20 mouse cellular contexts compared by ENCODE assay signal in genomic region chr8:10640176-10640810, GRCm38 (mm10).
A peak's percentile ranks its signal among the peaks of the same experiment; 100 is the strongest.
DNase-seq lines count a peak whose midpoint lies in the region; ATAC-seq and TF ChIP-seq lines count a peak whose summit lies in the region.
"Had no signal": no experiment of that assay in that cellular context is flagged by ENCODE, and none has a peak within 500 bp of the region (broad histone marks: within the 10 kb centered on the region; RNA-seq: fewer than 3 reads in every experiment).

No protein-coding gene starts in this region.

- intact Hi-C loops in heart, postnatal 10 days (cut with DNase I), result loop anchor here (5.0 kb wide), 1 partner anchor 53 kb away; no protein-coding TSS in a partner anchor

- DNase-seq in heart, adult 18-20 months, result no peak
- peak; percentile 30 for DNase-seq in MN1 (ENCODE audit: low spot score)
- DNase-seq in heart, postnatal 10 days, result peak; percentile 37 to 40
- DNase-seq in liver, postnatal 0 days, result no peak
- no peak for DNase-seq in gastrocnemius, adult 8-10 months (ENCODE audit: low spot score in 2 of 2)
- no peak for DNase-seq in adrenal gland, postnatal 14 days
- DNase-seq: adrenal gland, adult 2 months; cerebellum, postnatal 25 days; gastrocnemius, adult 2 months; lung, embryonic 14.5 days; lung, postnatal 36 days; right cerebral cortex, postnatal 4 days had no signal

- H3K4me1 ChIP-seq in heart, embryonic 11.5 days (ENCODE audit: control insufficient read depth, insufficient read depth, low read length), result peaks cover 49% of the 10 kb centered on the region
- no peaks in the 10 kb centered on the region for H3K4me1 ChIP-seq in liver, postnatal 0 days (ENCODE audit: insufficient read depth)
- H3K4me1 ChIP-seq: embryonic facial prominence, embryonic 15.5 days had no signal

- H3K9ac ChIP-seq in heart, embryonic 11.5 days (ENCODE audit: low read depth, low read length), result no peak overlapping the region
- H3K9ac ChIP-seq in liver, postnatal 0 days (replicated peaks), result no peak overlapping the region
- H3K9ac ChIP-seq: embryonic facial prominence, embryonic 15.5 days; limb, embryonic 12.5 days; lung, embryonic 14.5 days had no signal

- WGBS in heart, embryonic 11.5 days (ENCODE audit: insufficient replicate concordance), result 26% methylated on average over 9 of the region's 9 CpGs
- WGBS in liver, postnatal 0 days (ENCODE audit: insufficient replicate concordance), result 56% methylated on average over 9 of the region's 9 CpGs

- no peaks in the 10 kb centered on the region for H3K36me3 ChIP-seq in heart, embryonic 11.5 days (ENCODE audit: control insufficient read depth, insufficient read depth, low read length)
- no peaks in the 10 kb centered on the region for H3K36me3 ChIP-seq in liver, postnatal 0 days (replicated peaks; ENCODE audit: insufficient read depth, low read length)
- H3K36me3 ChIP-seq: embryonic facial prominence, embryonic 15.5 days; forebrain, embryonic 10.5 days; limb, embryonic 12.5 days had no signal

- H3K4me3 ChIP-seq in heart, embryonic 11.5 days (ENCODE audit: low read depth, low read length), result no peak overlapping the region
- no peak overlapping the region for H3K4me3 ChIP-seq in liver, postnatal 0 days (ENCODE audit: low read depth, low read length)
- H3K4me3 ChIP-seq: embryonic facial prominence, embryonic 15.5 days; forebrain, embryonic 10.5 days; gastrocnemius, adult 2 months; limb, embryonic 12.5 days had no signal

- TF ChIP-seq CTCF in liver, postnatal 0 days (IDR thresholded peaks at IDR 0.05; ENCODE audit: low read depth), result no peak

- H3K27ac ChIP-seq in heart, embryonic 11.5 days (ENCODE audit: low read depth, low read length), result no peak overlapping the region
- no peak overlapping the region for H3K27ac ChIP-seq in liver, postnatal 0 days (ENCODE audit: low read depth)
- H3K27ac ChIP-seq: embryonic facial prominence, embryonic 15.5 days; forebrain, embryonic 10.5 days; gastrocnemius, adult 2 months; limb, embryonic 12.5 days; stomach, postnatal 0 days had no signal

- H3K9me3 ChIP-seq in heart, embryonic 11.5 days (replicated peaks; ENCODE audit: control insufficient read depth, low read length), result no peaks in the 10 kb centered on the region
- no peaks in the 10 kb centered on the region for H3K9me3 ChIP-seq in liver, postnatal 0 days (ENCODE audit: low read length)
- H3K9me3 ChIP-seq: embryonic facial prominence, embryonic 15.5 days; forebrain, embryonic 10.5 days; limb, embryonic 12.5 days had no signal

- TF ChIP-seq EP300 in liver, postnatal 0 days (IDR thresholded peaks at IDR 0.05; ENCODE audit: low read depth), result no peak

- no peaks in the 10 kb centered on the region for H3K27me3 ChIP-seq in heart, embryonic 11.5 days (ENCODE audit: control insufficient read depth, insufficient read depth, low read length)
- no peaks in the 10 kb centered on the region for H3K27me3 ChIP-seq in liver, postnatal 0 days (ENCODE audit: insufficient read depth, low read length)
- H3K27me3 ChIP-seq: embryonic facial prominence, embryonic 15.5 days; limb, embryonic 12.5 days had no signal

- H3K4me2 ChIP-seq in heart, embryonic 11.5 days, result no peak overlapping the region; the same call in 1 of the 2 replicates
- H3K4me2 ChIP-seq in liver, postnatal 0 days (ENCODE audit: low read depth, low read length), result no peak overlapping the region
- H3K4me2 ChIP-seq: embryonic facial prominence, embryonic 15.5 days; limb, embryonic 12.5 days; lung, embryonic 14.5 days; midbrain, embryonic 11.5 days had no signal

- peak; percentile 50; the same call in 1 of the 2 replicates for ATAC-seq in heart, embryonic 11.5 days (replicated peaks; ENCODE audit: insufficient number of reproducible peaks, low FRiP score, low TSS enrichment)
- peak; percentile 38; the same call in 1 of the 2 replicates for ATAC-seq in liver, postnatal 0 days
- ATAC-seq: hindbrain, embryonic 16.5 days; intestine, postnatal 0 days had no signal

Comparison
In these comparisons a context has a peak if more than half of its experiments do, and no peak if none do; other contexts are left out.
1. DNase-seq: peak in MN1 (single experiment) and heart, postnatal 10 days (2 of 2); none in heart, adult 18-20 months (0 of 2), liver, postnatal 0 days (single experiment), gastrocnemius, adult 8-10 months (0 of 2) and adrenal gland, postnatal 14 days (single experiment).